Mouse (Mus musculus) CD4-positive, CD25-positive, alpha-beta regulatory T cell, adult 2 months (primary cell): Measurements from ENCODE around the gene Atad3a.
"Not testable (repeated sequence)": the region's sequence is repeated elsewhere in the genome, so short reads cannot be mapped to it uniquely, and the experiment has no call there.

Experiments
- DNase-seq: peaks from one replicate; pipeline ENCODE4 v3.0.0-alpha.2; 2012; ENCODE audit warnings: low read depth, low spot score

The Atad3a gene

GRCm38 (mm10) chr4:155760613-155761355, at the start of gene Atad3a:
Atad3a (minus strand) TSS chr4:155761093.
- DNase-seq = peak; percentile 96

- DNase-seq = no peak
Measured at GRCm38 (mm10) chr4:155807841-155808240, 46.9 kb upstream of the Atad3a start.

- DNase-seq = peak; percentile 97
Measured at GRCm38 (mm10) chr4:155803340-155804041, 42.6 kb upstream of the Atad3a start.

GRCm38 (mm10) chr4:155802741-155803339, 41.9 kb upstream of the Atad3a start, which contains the start of gene Mrpl20:
Mrpl20 (plus strand) TSS chr4:155802878.
- DNase-seq = peak; percentile 64

- no peak for DNase-seq
Measured at GRCm38 (mm10) chr4:155802075-155802474, 41.2 kb upstream of the Atad3a start.

GRCm38 (mm10) chr4:155793730-155794129, 32.8 kb upstream of the Atad3a start:
- DNase-seq = no peak

GRCm38 (mm10) chr4:155791240-155791933, 30.5 kb upstream of the Atad3a start:
- no peak for DNase-seq

- no peak for DNase-seq
Measured at GRCm38 (mm10) chr4:155790650-155791161, 29.8 kb upstream of the Atad3a start.

- DNase-seq = no peak
Measured at GRCm38 (mm10) chr4:155790021-155790489, 29.2 kb upstream of the Atad3a start, which contains the start of gene Ankrd65. Ankrd65 (plus strand) TSS chr4:155790439.

GRCm38 (mm10) chr4:155788833-155789232, 27.9 kb upstream of the Atad3a start:
- DNase-seq = not testable (repeated sequence)

- no peak for DNase-seq
Measured at GRCm38 (mm10) chr4:155788300-155788699, 27.4 kb upstream of the Atad3a start.

GRCm38 (mm10) chr4:155785819-155786218, 24.9 kb upstream of the Atad3a start, which contains the start of gene Tmem88b:
Tmem88b (minus strand) TSS chr4:155785874.
- DNase-seq = no peak

GRCm38 (mm10) chr4:155785246-155785645, 24.4 kb upstream of the Atad3a start:
- DNase-seq = no peak

- peak; percentile 73 for DNase-seq
Measured at GRCm38 (mm10) chr4:155784081-155784701, 23.3 kb upstream of the Atad3a start.

GRCm38 (mm10) chr4:155783486-155784080, 22.7 kb upstream of the Atad3a start:
- no peak for DNase-seq

GRCm38 (mm10) chr4:155780895-155781294, 20.0 kb upstream of the Atad3a start:
- DNase-seq = no peak

- DNase-seq = no peak
Measured at GRCm38 (mm10) chr4:155779498-155779897, 18.6 kb upstream of the Atad3a start.

- no peak for DNase-seq
Measured at GRCm38 (mm10) chr4:155777816-155778215, 16.9 kb upstream of the Atad3a start.

- DNase-seq = no peak
Measured at GRCm38 (mm10) chr4:155776704-155777335, 15.9 kb upstream of the Atad3a start.

GRCm38 (mm10) chr4:155775855-155776254, 15.0 kb upstream of the Atad3a start:
- no peak for DNase-seq
